Mouse (Mus musculus) cortical plate, adult 2 months (tissue): Measurements from ENCODE around the gene Edn3.

ENCODE experiments used
- CTCF ChIP-seq: fragments of 200-500 bp; IDR thresholded peaks from 2 replicates; pipeline ENCODE4 v1.5.1; 2011; ENCODE audit warnings: mild to moderate bottlenecking, control low read depth, low read length; ENCODE audit not compliant: insufficient read depth; ENCODE audit errors: extremely low read depth
- POLR2A ChIP-seq: fragments of 200-500 bp; IDR thresholded peaks from 2 replicates; pipeline ENCODE4 v1.6.1; 2011; ENCODE audit warnings: mild to moderate bottlenecking, low read length, control low read depth; ENCODE audit not compliant: insufficient read depth; ENCODE audit errors: extremely low read depth

DNA sequence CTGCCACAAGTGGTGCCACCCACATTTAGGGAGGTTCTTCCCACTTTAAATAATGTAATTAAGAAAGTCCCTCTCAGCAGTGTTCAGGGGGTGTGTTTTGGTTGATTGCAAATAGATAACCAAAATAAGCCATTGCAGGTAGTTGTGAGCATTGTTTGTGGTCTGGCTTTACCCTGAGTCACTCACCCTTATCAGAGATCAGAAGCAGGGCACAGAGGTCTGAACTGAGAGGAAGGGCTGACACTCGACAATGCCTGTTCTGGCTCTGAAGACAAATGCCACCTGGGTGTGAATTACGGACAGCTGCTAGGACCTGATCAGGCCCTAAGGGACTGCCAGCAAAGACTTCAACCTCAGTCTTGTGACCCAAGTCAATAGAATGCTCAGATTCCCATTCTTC is 47.5 kb downstream of the Edn3 start:
- TF ChIP-seq CTCF = no peak
- TF ChIP-seq POLR2A = no peak
